Mouse (Mus musculus): ENCODE results near the gene Samd7. TPM values are rescaled to one million over a fixed set of nuclear protein-coding genes. Genes with fewer than 3 reads are reported as not detected.
"Not testable (repeated sequence)": the region's sequence is repeated elsewhere in the genome, so short reads cannot be mapped to it uniquely, and the experiment has no call there.

The Samd7 gene
- polyA plus RNA-seq (2015; fragmentation: Nextera tagmentation; extraction: Ambion mirVana): not detected in 2 replicates

DNA sequence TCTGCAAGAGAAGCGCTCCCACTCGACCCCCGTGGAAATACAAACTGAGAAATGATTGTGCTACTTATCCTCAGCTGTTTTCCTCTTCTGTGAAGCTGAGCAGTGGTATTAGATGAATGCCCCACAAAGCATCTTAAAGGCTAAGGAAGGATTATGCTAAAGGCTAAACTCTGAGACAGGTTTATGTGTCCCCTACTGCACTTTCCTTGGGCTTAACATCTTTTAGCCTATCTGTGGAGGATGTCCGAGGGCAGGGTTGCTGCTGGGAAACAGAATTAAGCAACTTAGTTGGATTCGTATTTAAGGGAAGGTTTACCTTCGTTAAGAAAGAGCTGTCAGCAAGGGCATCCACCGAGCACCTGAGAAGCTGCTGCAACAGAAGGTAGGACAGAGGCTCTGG lies at the start of gene Samd7:
Gene Samd7, plus strand, starts transcription at position 288 of the 400 bp plus-strand sequence.
- Histone ChIP-seq H3K4me2 (ENCODE audit: low read depth, low read length) (no peak within 1 kb of the TSS), H3K27ac (ENCODE audit: low read length) (no peak within 1 kb of the TSS), H3K36me3 (ENCODE audit: control insufficient read depth, insufficient read depth) (no peaks in the 10 kb centered on the region), H3K9me3 (replicated peaks; ENCODE audit: control insufficient read depth, low read length) (peaks cover 6% of the 10 kb centered on the region; the same call in 1 of the 2 replicates), H3K27me3 (ENCODE audit: control insufficient read depth, insufficient read depth, low read length) (no peaks in the 10 kb centered on the region), H3K9ac (ENCODE audit: low read length) (no peak within 1 kb of the TSS), H3K4me1 (ENCODE audit: control insufficient read depth, insufficient read depth, low read length) (no peaks in the 10 kb centered on the region), H3K4me3 (ENCODE audit: low read length) (no peak within 1 kb of the TSS)
- ATAC-seq (replicated peaks; ENCODE audit: extremely low read depth, insufficient read depth, low FRiP score): no peak
- WGBS: 80% methylated on average over 7 of the region's 7 CpGs

- Histone ChIP-seq H3K4me2 (ENCODE audit: low read depth, low read length) (no peak overlapping the region), H3K27ac (ENCODE audit: low read length) (no peak overlapping the region), H3K9ac (ENCODE audit: low read length) (no peak overlapping the region), H3K27me3 (ENCODE audit: control insufficient read depth, insufficient read depth, low read length) (no peaks in the 10 kb centered on the region), H3K36me3 (ENCODE audit: control insufficient read depth, insufficient read depth) (no peaks in the 10 kb centered on the region), H3K4me1 (ENCODE audit: control insufficient read depth, insufficient read depth, low read length) (no peaks in the 10 kb centered on the region), H3K4me3 (ENCODE audit: low read length) (no peak overlapping the region), H3K9me3 (replicated peaks; ENCODE audit: control insufficient read depth, low read length) (no peaks in the 10 kb centered on the region)
- ATAC-seq (replicated peaks; ENCODE audit: extremely low read depth, insufficient read depth, low FRiP score): no peak
- WGBS: 13% methylated on average over 2 of the region's 2 CpGs
Measured at GRCm38 (mm10) chr3:30696346-30696745, 49.7 kb upstream of the Samd7 start.

DNA sequence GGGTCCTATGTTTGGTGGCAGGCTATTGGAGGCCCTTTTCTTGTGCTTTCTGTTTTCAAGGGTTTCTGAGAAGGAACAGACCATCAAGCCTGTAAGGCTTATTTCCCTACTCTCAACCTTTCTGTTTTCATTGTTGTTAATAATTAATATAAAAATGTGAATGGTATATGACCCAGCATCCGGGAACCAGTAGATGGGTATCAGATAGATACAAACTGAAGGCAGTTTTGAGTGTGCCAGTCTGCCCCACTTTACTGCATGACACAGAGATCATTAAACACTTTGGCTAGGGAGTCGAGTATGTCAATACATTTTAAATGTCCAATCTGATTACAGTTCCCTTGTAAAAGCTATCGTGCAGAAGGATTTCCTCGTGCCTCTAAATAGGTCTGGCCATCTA lies 48.2 kb upstream of the Samd7 start:
- 64% methylated on average over 4 of the region's 4 CpGs for WGBS
- Histone ChIP-seq H3K4me1 (ENCODE audit: control insufficient read depth, insufficient read depth, low read length) (no peaks in the 10 kb centered on the region), H3K4me2 (ENCODE audit: low read depth, low read length) (no peak overlapping the region), H3K36me3 (ENCODE audit: control insufficient read depth, insufficient read depth) (no peaks in the 10 kb centered on the region), H3K27me3 (ENCODE audit: control insufficient read depth, insufficient read depth, low read length) (no peaks in the 10 kb centered on the region), H3K9me3 (replicated peaks; ENCODE audit: control insufficient read depth, low read length) (no peaks in the 10 kb centered on the region), H3K4me3 (ENCODE audit: low read length) (no peak overlapping the region), H3K27ac (ENCODE audit: low read length) (no peak overlapping the region), H3K9ac (ENCODE audit: low read length) (no peak overlapping the region)
- no peak for ATAC-seq (replicated peaks; ENCODE audit: extremely low read depth, insufficient read depth, low FRiP score)

- not testable (repeated sequence) for H3K4me3 ChIP-seq (ENCODE audit: low read length); H3K27me3 ChIP-seq (ENCODE audit: control insufficient read depth, insufficient read depth, low read length); ATAC-seq (replicated peaks; ENCODE audit: extremely low read depth, insufficient read depth, low FRiP score); H3K4me2 ChIP-seq (ENCODE audit: low read depth, low read length); H3K4me1 ChIP-seq (ENCODE audit: control insufficient read depth, insufficient read depth, low read length); H3K27ac ChIP-seq (ENCODE audit: low read length); H3K36me3 ChIP-seq (ENCODE audit: control insufficient read depth, insufficient read depth); H3K9ac ChIP-seq (ENCODE audit: low read length); H3K9me3 ChIP-seq (replicated peaks; ENCODE audit: control insufficient read depth, low read length)
- WGBS: 78% methylated on average over 6 of the region's 6 CpGs
Measured at GRCm38 (mm10) chr3:30699711-30700505, 46.2 kb upstream of the Samd7 start, which contains the start of gene Lrrc31. Lrrc31 (minus strand) TSS chr3:30699843.

- no peak for ATAC-seq (replicated peaks; ENCODE audit: extremely low read depth, insufficient read depth, low FRiP score)
- Histone ChIP-seq H3K9me3 (replicated peaks; ENCODE audit: control insufficient read depth, low read length) (no peaks in the 10 kb centered on the region), H3K4me3 (ENCODE audit: low read length) (no peak overlapping the region), H3K9ac (ENCODE audit: low read length) (no peak overlapping the region), H3K4me1 (ENCODE audit: control insufficient read depth, insufficient read depth, low read length) (no peaks in the 10 kb centered on the region), H3K27ac (ENCODE audit: low read length) (no peak overlapping the region), H3K27me3 (ENCODE audit: control insufficient read depth, insufficient read depth, low read length) (no peaks in the 10 kb centered on the region), H3K36me3 (ENCODE audit: control insufficient read depth, insufficient read depth) (no peaks in the 10 kb centered on the region), H3K4me2 (ENCODE audit: low read depth, low read length) (no peak overlapping the region)
- WGBS: 83% methylated on average over 3 of the region's 3 CpGs
Measured at GRCm38 (mm10) chr3:30705977-30706376, 40.1 kb upstream of the Samd7 start.

DNA sequence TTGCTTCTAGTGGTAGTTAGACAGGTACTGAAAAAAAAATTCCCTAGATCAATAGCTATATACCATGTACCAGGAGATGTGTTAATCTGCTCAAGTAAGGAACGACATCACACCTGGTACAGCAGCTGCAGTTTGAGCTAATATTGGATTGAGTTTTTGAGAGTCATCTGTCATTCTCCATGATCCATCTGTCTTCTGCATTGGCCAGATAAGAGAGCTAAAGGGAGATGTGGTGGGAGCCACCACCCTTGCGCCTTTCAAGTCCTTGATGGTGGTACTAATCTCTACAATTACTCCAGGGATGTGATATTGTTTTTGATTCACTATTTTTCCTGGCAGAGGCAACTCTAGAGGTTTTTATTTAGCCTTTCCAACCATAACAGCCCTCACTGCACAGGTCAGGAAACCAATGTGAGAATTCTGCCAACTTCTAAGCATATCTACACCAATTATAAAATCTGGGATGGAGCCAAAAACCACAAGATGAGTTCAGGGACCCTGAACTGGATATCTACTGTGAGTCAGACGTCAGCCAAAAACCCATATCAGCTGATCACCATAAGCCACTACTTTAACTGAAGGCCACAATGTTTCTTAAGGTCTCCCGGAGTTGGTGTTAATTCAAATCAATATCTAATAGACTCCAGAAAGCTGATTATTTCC lies 39.3 kb upstream of the Samd7 start:
- H3K27me3 ChIP-seq (ENCODE audit: control insufficient read depth, insufficient read depth, low read length): no peaks in the 10 kb centered on the region
- WGBS: 58% methylated on average over 4 of the region's 4 CpGs
- H3K36me3 ChIP-seq (ENCODE audit: control insufficient read depth, insufficient read depth): no peaks in the 10 kb centered on the region
- no peak overlapping the region for H3K27ac ChIP-seq (ENCODE audit: low read length)
- H3K9ac ChIP-seq (ENCODE audit: low read length): no peak overlapping the region
- H3K4me2 ChIP-seq (ENCODE audit: low read depth, low read length): no peak overlapping the region
- no peaks in the 10 kb centered on the region for H3K4me1 ChIP-seq (ENCODE audit: control insufficient read depth, insufficient read depth, low read length)
- no peaks in the 10 kb centered on the region for H3K9me3 ChIP-seq (replicated peaks; ENCODE audit: control insufficient read depth, low read length)
- H3K4me3 ChIP-seq (ENCODE audit: low read length): no peak overlapping the region
- ATAC-seq (replicated peaks; ENCODE audit: extremely low read depth, insufficient read depth, low FRiP score): no peak

DNA sequence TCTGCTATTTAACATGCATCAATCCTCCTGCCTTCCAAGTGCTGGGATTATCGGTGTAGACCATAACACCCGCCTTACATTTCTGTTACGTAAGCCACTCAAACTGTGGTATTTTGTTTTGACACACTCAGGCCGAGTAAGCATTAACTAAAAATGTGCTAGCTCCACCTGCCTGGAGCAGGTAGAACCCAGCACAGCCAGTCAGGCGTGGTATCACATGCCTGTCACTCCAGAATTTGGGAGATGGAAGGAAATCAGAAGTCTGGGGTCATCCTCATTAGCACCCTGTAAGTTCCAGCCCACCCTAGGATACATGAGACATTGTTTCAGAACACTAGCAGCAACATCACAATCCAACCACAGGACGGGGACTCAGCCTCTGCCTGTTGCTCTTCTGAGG lies 35.9 kb upstream of the Samd7 start:
- Histone ChIP-seq H3K4me1 (ENCODE audit: control insufficient read depth, insufficient read depth, low read length) (no peaks in the 10 kb centered on the region), H3K9me3 (replicated peaks; ENCODE audit: control insufficient read depth, low read length) (no peaks in the 10 kb centered on the region), H3K27ac (ENCODE audit: low read length) (no peak overlapping the region), H3K4me3 (ENCODE audit: low read length) (no peak overlapping the region), H3K27me3 (ENCODE audit: control insufficient read depth, insufficient read depth, low read length) (no peaks in the 10 kb centered on the region), H3K36me3 (ENCODE audit: control insufficient read depth, insufficient read depth) (no peaks in the 10 kb centered on the region), H3K9ac (ENCODE audit: low read length) (no peak overlapping the region), H3K4me2 (ENCODE audit: low read depth, low read length) (no peak overlapping the region)
- WGBS: 78% methylated on average over 6 of the region's 6 CpGs
- no peak for ATAC-seq (replicated peaks; ENCODE audit: extremely low read depth, insufficient read depth, low FRiP score)

DNA sequence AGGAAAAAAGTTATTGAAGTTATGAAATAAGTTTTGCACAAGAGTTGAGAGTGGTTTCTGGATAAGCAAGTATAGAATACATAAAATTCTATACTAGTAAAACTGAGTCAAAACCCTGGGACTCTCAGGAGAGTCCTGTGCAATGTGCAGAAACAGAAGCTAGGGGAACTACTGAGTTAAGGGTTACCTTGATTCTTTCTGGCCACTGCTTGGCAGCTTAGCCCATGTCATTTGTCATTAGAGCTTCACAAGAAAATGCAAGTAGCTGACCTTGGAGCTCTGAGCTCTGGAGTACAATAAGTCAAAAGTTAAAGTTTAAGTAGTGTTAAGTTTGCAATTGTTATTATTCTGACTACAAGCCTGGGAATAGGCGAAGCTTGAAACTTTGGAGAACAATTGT lies 32.8 kb upstream of the Samd7 start:
- Histone ChIP-seq H3K27ac (ENCODE audit: low read length) (no peak overlapping the region), H3K9ac (ENCODE audit: low read length) (no peak overlapping the region), H3K4me3 (ENCODE audit: low read length) (no peak overlapping the region), H3K4me2 (ENCODE audit: low read depth, low read length) (no peak overlapping the region), H3K27me3 (ENCODE audit: control insufficient read depth, insufficient read depth, low read length) (no peaks in the 10 kb centered on the region), H3K36me3 (ENCODE audit: control insufficient read depth, insufficient read depth) (no peaks in the 10 kb centered on the region), H3K4me1 (ENCODE audit: control insufficient read depth, insufficient read depth, low read length) (no peaks in the 10 kb centered on the region), H3K9me3 (replicated peaks; ENCODE audit: control insufficient read depth, low read length) (no peaks in the 10 kb centered on the region)
- 78% methylated on average over 1 of the region's 1 CpGs for WGBS
- no peak for ATAC-seq (replicated peaks; ENCODE audit: extremely low read depth, insufficient read depth, low FRiP score)

GRCm38 (mm10) chr3:30718649-30719048 lies 27.4 kb upstream of the Samd7 start:
- no peak for ATAC-seq (replicated peaks; ENCODE audit: extremely low read depth, insufficient read depth, low FRiP score)
- H3K4me3 ChIP-seq (ENCODE audit: low read length): no peak overlapping the region
- no peak overlapping the region for H3K9ac ChIP-seq (ENCODE audit: low read length)
- H3K4me1 ChIP-seq (ENCODE audit: control insufficient read depth, insufficient read depth, low read length): no peaks in the 10 kb centered on the region
- no peak overlapping the region for H3K4me2 ChIP-seq (ENCODE audit: low read depth, low read length)
- whole genome bisulfite sequencing: 76% methylated on average over 3 of the region's 3 CpGs
- no peak overlapping the region for H3K27ac ChIP-seq (ENCODE audit: low read length)
- H3K27me3 ChIP-seq (ENCODE audit: control insufficient read depth, insufficient read depth, low read length): no peaks in the 10 kb centered on the region
- H3K36me3 ChIP-seq (ENCODE audit: control insufficient read depth, insufficient read depth): no peaks in the 10 kb centered on the region
- no peaks in the 10 kb centered on the region for H3K9me3 ChIP-seq (replicated peaks; ENCODE audit: control insufficient read depth, low read length)
